Mouse (Mus musculus) CH12.LX (cell line): ENCODE measurements around the gene Shc2. TPM values are rescaled to one million over a fixed set of nuclear protein-coding genes. Genes with fewer than 3 reads are reported as not detected.
A peak's percentile ranks its signal among the peaks of the same experiment; 100 is the strongest.

Experiments used
- DNase-seq: peaks from one replicate; pipeline ENCODE4 v3.0.0-alpha.2; 2013; ENCODE audit errors: extremely low read depth
- H3K27ac ChIP-seq: 2 replicates; pipeline ENCODE4 v1.5.1; 2012; ENCODE audit warnings: low read depth, mild to moderate bottlenecking, control low read depth, moderate library complexity; ENCODE audit not compliant: insufficient read depth
- H3K27me3 ChIP-seq: replicated peaks from 2 replicates; pipeline ENCODE3; 2012; ENCODE audit warnings: inconsistent platforms
- H3K36me3 ChIP-seq, 2 experiments: replicated peaks in 1 of 2; 2 replicates each; pipeline versions ENCODE3 to v1.6.1; 2012; ENCODE audit warnings: inconsistent platforms in 1 of 2, low read length in 1 of 2, mild to moderate bottlenecking in 1 of 2, mixed read lengths in 1 of 2, moderate library complexity in 1 of 2; ENCODE audit not compliant: control insufficient read depth in 1 of 2, insufficient read depth in 1 of 2
- H3K4me1 ChIP-seq, 2 experiments: 2 replicates each; pipeline ENCODE4 v1.6.1; 2012; ENCODE audit warnings: inconsistent platforms in 1 of 2, moderate library complexity in 1 of 2; ENCODE audit not compliant: insufficient read depth in 2 of 2, control insufficient read depth in 1 of 2
- H3K4me2 ChIP-seq: 2 replicates; pipeline ENCODE4 v1.6.1; 2012; ENCODE audit warnings: low read depth, mild to moderate bottlenecking, control low read depth; ENCODE audit not compliant: poor library complexity, insufficient read depth, severe bottlenecking
- H3K4me3 ChIP-seq, 3 experiments: fragments of 150-350 bp in 1 of 3; sonication (generic) in 1 of 3; replicated peaks in 1 of 3; 2 replicates each; pipeline versions ENCODE3 to v1.5.1; 2011 to 2012; ENCODE audit warnings: low read depth in 2 of 3, low read length in 2 of 3, mild to moderate bottlenecking in 2 of 3, moderate library complexity in 2 of 3, control low read depth in 1 of 3, improper control_type of control experiment in 1 of 3, inconsistent platforms in 1 of 3, mixed read lengths in 1 of 3; ENCODE audit not compliant: poor library complexity in 1 of 3
- H3K79me2 ChIP-seq: replicated peaks from 2 replicates; pipeline ENCODE4 v1.6.1; 2012; ENCODE audit warnings: mild to moderate bottlenecking, moderate library complexity; ENCODE audit not compliant: control insufficient read depth, poor library complexity, insufficient read depth, severe bottlenecking; ENCODE audit errors: extremely low read depth
- H3K9ac ChIP-seq: 2 replicates; pipeline ENCODE4 v1.6.1; 2012; ENCODE audit warnings: low read depth, mild to moderate bottlenecking, control low read depth, moderate library complexity; ENCODE audit not compliant: insufficient read depth
- H3K9me3 ChIP-seq: replicated peaks from 2 replicates; pipeline ENCODE3; 2012; ENCODE audit warnings: low read length, inconsistent platforms, mixed read lengths
- E2F4 ChIP-seq: IDR thresholded peaks from 2 replicates; pipeline ENCODE4 v1.6.1; 2011; ENCODE audit warnings: low read depth, low read length, improper control_type of control experiment; ENCODE audit not compliant: insufficient replicate concordance
- ELF1 ChIP-seq: IDR thresholded peaks from 2 replicates; pipeline ENCODE4 v1.6.1; 2014; ENCODE audit warnings: low read depth, mild to moderate bottlenecking, inconsistent platforms, low read length, improper control_type of control experiment
- GABPA ChIP-seq: IDR thresholded peaks from 2 replicates; pipeline ENCODE4 v1.6.1; 2012; ENCODE audit warnings: low read depth, low read length, improper control_type of control experiment, inconsistent platforms; ENCODE audit not compliant: insufficient replicate concordance
- HCFC1 ChIP-seq: IDR thresholded peaks from 2 replicates; pipeline ENCODE4 v1.6.1; 2012; ENCODE audit warnings: low read depth, mild to moderate bottlenecking, inconsistent platforms, low read length, improper control_type of control experiment
- IRF4 ChIP-seq: IDR thresholded peaks from 2 replicates; pipeline ENCODE4 v1.6.1; 2014; ENCODE audit warnings: low read depth, mild to moderate bottlenecking, inconsistent platforms, low read length, improper control_type of control experiment
- KAT2A ChIP-seq: IDR thresholded peaks from 2 replicates; pipeline ENCODE4 v1.6.1; 2012; ENCODE audit warnings: low read length, improper control_type of control experiment, inconsistent platforms; ENCODE audit not compliant: insufficient replicate concordance
- MAFK ChIP-seq: IDR thresholded peaks from 2 replicates; pipeline ENCODE4 v1.6.1; 2011; ENCODE audit warnings: low read length, improper control_type of control experiment; ENCODE audit not compliant: insufficient replicate concordance
- MAX ChIP-seq: IDR thresholded peaks from 2 replicates; pipeline ENCODE4 v1.6.1; 2011; ENCODE audit warnings: low read length, improper control_type of control experiment
- MAZ ChIP-seq: IDR thresholded peaks from 2 replicates; pipeline ENCODE4 v1.6.1; 2012; ENCODE audit warnings: low read depth, mild to moderate bottlenecking, inconsistent platforms, low read length, improper control_type of control experiment, moderate library complexity
- MXI1 ChIP-seq: IDR thresholded peaks from 2 replicates; pipeline ENCODE4 v1.6.1; 2011; ENCODE audit warnings: mild to moderate bottlenecking, low read depth, low read length, improper control_type of control experiment
- NELFE ChIP-seq: IDR thresholded peaks from 2 replicates; pipeline ENCODE4 v1.6.1; 2011; ENCODE audit warnings: low read depth, low read length, improper control_type of control experiment
- POLR2AphosphoS2 ChIP-seq: IDR thresholded peaks from 2 replicates; pipeline ENCODE4 v1.6.1; 2011; ENCODE audit warnings: low read depth, low read length, improper control_type of control experiment
- SIN3A ChIP-seq: IDR thresholded peaks from 2 replicates; pipeline ENCODE4 v1.6.1; 2012; ENCODE audit warnings: low read length, improper control_type of control experiment, inconsistent platforms
- TBP ChIP-seq: conservative IDR thresholded peaks from 2 replicates; pipeline ENCODE4 v1.6.1; 2011; ENCODE audit warnings: low read depth, low read length, improper control_type of control experiment
- TCF12 ChIP-seq: IDR thresholded peaks from 2 replicates; pipeline ENCODE4 v1.6.1; 2014; ENCODE audit warnings: low read depth, mild to moderate bottlenecking, inconsistent platforms, low read length, improper control_type of control experiment
- UBTF ChIP-seq: IDR thresholded peaks from 2 replicates; pipeline ENCODE4 v1.6.1; 2012; ENCODE audit warnings: low read depth, mild to moderate bottlenecking, inconsistent platforms, low read length, improper control_type of control experiment, moderate library complexity
- USF1 ChIP-seq: IDR thresholded peaks from 2 replicates; pipeline ENCODE4 v1.6.1; 2014; ENCODE audit warnings: low read depth, mild to moderate bottlenecking, inconsistent platforms, low read length, improper control_type of control experiment
- USF2 ChIP-seq: conservative IDR thresholded peaks from 2 replicates; pipeline ENCODE4 v1.6.1; 2011; ENCODE audit warnings: low read depth, low read length, improper control_type of control experiment
- ZMIZ1 ChIP-seq: IDR thresholded peaks from 2 replicates; pipeline ENCODE4 v1.6.1; 2012; ENCODE audit warnings: low read depth, mild to moderate bottlenecking, inconsistent platforms, low read length, improper control_type of control experiment
- dilution Hi-C: fragments of 300-500 bp; cut with MboI; formaldehyde crosslinking; loops from 2 replicates; pipeline ENCODE4 v1.14.3; 2020; ENCODE audit warnings: low sequenced_read_pairs; ENCODE audit not compliant: extremely low pct_unique_long_range_greater_than_20kb, extremely low pct_ligation_motif_present
- in situ Hi-C: fragments of 300-500 bp; cut with MboI; formaldehyde crosslinking; loops from 3 replicates; pipeline ENCODE4 v1.14.3; 2019; ENCODE audit warnings: low sequenced_read_pairs, low pct_ligation_motif_present, low pct_unique_long_range_greater_than_20kb, mixed read lengths
- polyA plus RNA-seq: library from polyadenylated mRNA; unstranded; fragments of >175 nt; gene quantifications from 2 replicates; pipeline ENCODE4 v1.2.1, GENCODE M21; 2012; ENCODE audit warnings: low read depth; ENCODE audit not compliant: insufficient read length
- total RNA-seq, 2 experiments: library from RNA; depleted of rRNA; stranded (reverse); fragments of 300-350 nt in 1 of 2; fragments of >200 nt in 1 of 2; gene quantifications; 2 replicates each; pipeline ENCODE4 v1.2.3; 2012 to 2014

Gene Shc2
- total and polyA plus RNA-seq, 3 experiments, result not detected

GRCm38 (mm10) chr10:79669576-79670057 is 31.9 kb upstream of the Shc2 start:
- H3K27ac ChIP-seq, result peak overlapping the region; percentile 78
- no peaks in the 10 kb centered on the region for H3K27me3 ChIP-seq
- H3K4me3 ChIP-seq, result peak overlapping the region; percentile 95 to 97 (median 97)
- peaks cover 5 to 43% of the 10 kb centered on the region in 2 experiments for H3K36me3 ChIP-seq
- TF ChIP-seq SIN3A (peak; percentile 81), MAX (peak; percentile 58), IRF4 (peak; percentile 60), USF1 (no peak), USF2 (no peak), E2F4 (0 out of 2 replicates have a peak, but pooled peaks have one; percentile 34), MXI1 (peak; percentile 69), POLR2AphosphoS2 (no peak), ZMIZ1 (no peak; the same call in 1 of the 2 replicates), KAT2A (peak; percentile 85; the same call in 1 of the 2 replicates), MAFK (no peak), TCF12 (peak; percentile 25), MAZ (0 out of 2 replicates have a peak, but pooled peaks have one; percentile 37), TBP (0 out of 2 replicates have a peak, but pooled peaks have one; percentile 31), NELFE (peak; percentile 56), UBTF (peak; percentile 26; the same call in 1 of the 2 replicates), ELF1 (peak; percentile 88), GABPA (peak; percentile 18; the same call in 1 of the 2 replicates), HCFC1 (peak; percentile 82)
- in situ Hi-C loops (no loop called here), dilution Hi-C loops (no loop called here)
- peak overlapping the region; percentile 82 for H3K4me2 ChIP-seq
- peaks cover 28 to 54% of the 10 kb centered on the region in 2 experiments for H3K4me1 ChIP-seq
- DNase-seq, result peak; percentile 68
- H3K9me3 ChIP-seq, result no peaks in the 10 kb centered on the region
- peak overlapping the region; percentile 98 for H3K9ac ChIP-seq
- H3K79me2 ChIP-seq, result peaks cover 11% of the 10 kb centered on the region; the same call in 1 of the 2 replicates
